Mouse (Mus musculus) heart, embryonic 16.5 days (tissue): ENCODE measurements around the gene Mocs1. TPM values are rescaled to one million over a fixed set of nuclear protein-coding genes. Genes with fewer than 3 reads are reported as not detected.

ENCODE experiments used
- ATAC-seq: fragments of 200-750 bp; cut with Nextera tagmentation; replicated peaks from 2 replicates; pipeline ENCODE4 v1.8.0; 2017; ENCODE audit warnings: moderate number of reproducible peaks; ENCODE audit not compliant: insufficient read depth, low FRiP score; ENCODE audit errors: extremely low read depth
- H3K27ac ChIP-seq: fragments of 300-500 bp; sonication (generic); 2 replicates; pipeline ENCODE4 v1.5.1; 2014; ENCODE audit warnings: mild to moderate bottlenecking, low read length, control low read depth, moderate library complexity
- H3K27me3 ChIP-seq: fragments of 300-500 bp; sonication (generic); 2 replicates; pipeline ENCODE4 v1.6.1; 2014; ENCODE audit warnings: low read length, mixed read lengths; ENCODE audit not compliant: control insufficient read depth, insufficient read depth
- H3K36me3 ChIP-seq: fragments of 300-500 bp; sonication (generic); 2 replicates; pipeline ENCODE4 v1.6.1; 2014; ENCODE audit not compliant: control insufficient read depth, insufficient read depth
- H3K4me1 ChIP-seq: fragments of 300-500 bp; sonication (generic); 2 replicates; pipeline ENCODE4 v1.6.1; 2014; ENCODE audit warnings: low read length, mixed read lengths; ENCODE audit not compliant: control insufficient read depth, insufficient read depth
- H3K4me2 ChIP-seq: fragments of 300-500 bp; sonication (generic); 2 replicates; pipeline ENCODE4 v1.6.1; 2014; ENCODE audit warnings: low read depth, mild to moderate bottlenecking, control low read depth, low read length
- H3K4me3 ChIP-seq: fragments of 300-500 bp; sonication (generic); 2 replicates; pipeline ENCODE4 v1.5.1; 2014; ENCODE audit warnings: mild to moderate bottlenecking, control low read depth, low read length
- H3K9ac ChIP-seq: fragments of 300-500 bp; sonication (generic); 2 replicates; pipeline ENCODE4 v1.6.1; 2014; ENCODE audit warnings: low read length, control low read depth
- H3K9me3 ChIP-seq: fragments of 300-500 bp; sonication (generic); replicated peaks from 2 replicates; pipeline ENCODE4 v1.6.1; 2016; ENCODE audit warnings: low read length; ENCODE audit not compliant: control insufficient read depth
- WGBS: fragments of 180-500 bp; shearing (Covaris S2); extraction: QIAGEN DNeasy Blood & Tissue Kit; methylation state at CpG from one replicate; pipeline ENCODE4 v1.1.7; 2014; 5-methylcytosine and 5-hydroxymethylcytosine counted together
- polyA plus RNA-seq: library from polyadenylated mRNA; unstranded; fragments of >200 nt; fragmentation: Nextera tagmentation; extraction: Ambion mirVana; gene quantifications from 2 replicates; pipeline ENCODE4 v1.2.1, GENCODE M21; 2015

Mocs1 gene
- polyA plus RNA-seq, 1 experiment from 2014 or later, result 6.1 TPM

GRCm38 (mm10) chr17:49428751-49429415, 721 bp downstream of the Mocs1 start:
- Histone ChIP-seq H3K4me2 (peak overlapping the region; percentile 96), H3K4me1 (peaks cover 25% of the 10 kb centered on the region), H3K9ac (peak overlapping the region; percentile 95), H3K27me3 (no peaks in the 10 kb centered on the region), H3K27ac (peak overlapping the region; percentile 76), H3K9me3 (no peaks in the 10 kb centered on the region), H3K36me3 (peaks cover 3% of the 10 kb centered on the region), H3K4me3 (peak overlapping the region; percentile 90)
- 31% methylated on average over 13 of the region's 13 CpGs for WGBS
- ATAC-seq, result no peak

- no peak for ATAC-seq
- H3K4me3 ChIP-seq, result peak overlapping the region; percentile 90
- peaks cover 25% of the 10 kb centered on the region for H3K4me1 ChIP-seq
- peaks cover 11% of the 10 kb centered on the region for H3K36me3 ChIP-seq
- H3K27me3 ChIP-seq, result no peaks in the 10 kb centered on the region
- peak overlapping the region; percentile 96 for H3K4me2 ChIP-seq
- no peaks in the 10 kb centered on the region for H3K9me3 ChIP-seq
- H3K9ac ChIP-seq, result peak overlapping the region; percentile 95
- H3K27ac ChIP-seq, result no peak overlapping the region
- 81% methylated on average over 6 of the region's 6 CpGs for WGBS
Observed at GRCm38 (mm10) chr17:49429471-49430129, 1.4 kb downstream of the Mocs1 start.

DNA sequence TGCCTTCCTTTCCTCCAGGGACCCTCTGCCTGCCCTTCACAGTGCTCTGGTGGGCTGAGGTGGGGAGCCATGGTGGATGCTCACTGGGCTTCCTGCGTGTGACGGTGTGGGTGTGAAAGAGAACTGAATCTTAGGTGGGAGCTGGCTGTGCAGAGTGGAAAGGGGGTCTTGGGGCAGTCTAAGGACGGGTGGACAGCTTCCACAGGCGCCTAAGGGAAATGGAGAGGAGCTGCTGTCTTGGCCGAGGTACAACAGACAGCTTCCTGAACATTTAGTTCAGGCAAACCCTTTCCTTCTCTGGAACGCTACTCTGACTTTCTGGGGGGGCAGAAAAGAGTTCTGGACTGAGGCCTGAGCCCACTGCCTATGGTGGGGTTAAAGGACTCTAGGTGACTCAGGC, 2.0 kb downstream of the Mocs1 start:
- no peak for ATAC-seq
- H3K4me2 ChIP-seq, result peak overlapping the region; percentile 24; the same call in 1 of the 2 replicates
- H3K36me3 ChIP-seq, result peaks cover 16% of the 10 kb centered on the region
- peak overlapping the region; percentile 21; the same call in 1 of the 2 replicates for H3K9ac ChIP-seq
- H3K27ac ChIP-seq, result no peak overlapping the region
- H3K4me3 ChIP-seq, result no peak overlapping the region
- no peaks in the 10 kb centered on the region for H3K27me3 ChIP-seq
- WGBS, result 69% methylated on average over 6 of the region's 6 CpGs
- peaks cover 25% of the 10 kb centered on the region for H3K4me1 ChIP-seq
- no peaks in the 10 kb centered on the region for H3K9me3 ChIP-seq

DNA sequence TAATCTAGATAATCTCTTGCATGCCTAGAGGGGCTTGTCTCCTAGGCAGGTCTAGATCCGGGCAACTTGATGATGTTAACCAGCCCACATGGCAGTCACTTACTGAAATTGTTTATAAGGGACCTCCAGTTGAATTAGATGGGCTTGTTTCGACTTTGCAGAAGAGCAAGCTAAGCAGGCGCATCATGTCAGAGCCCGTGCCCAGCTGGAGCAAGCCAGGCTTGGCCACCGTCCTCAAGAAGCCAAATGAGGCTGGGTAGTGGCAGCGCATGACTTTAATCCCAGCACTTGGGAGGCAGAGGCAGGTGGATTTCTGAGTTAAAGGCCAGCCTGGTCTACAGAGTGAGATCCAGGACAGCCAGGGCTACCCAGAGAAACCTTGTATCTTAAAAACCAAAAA, 3.0 kb downstream of the Mocs1 start:
- Histone ChIP-seq H3K36me3 (peaks cover 26% of the 10 kb centered on the region), H3K9me3 (0 out of 2 replicates have a peak, but pooled peaks cover 3% of the 10 kb centered on the region), H3K27me3 (no peaks in the 10 kb centered on the region), H3K4me1 (peaks cover 25% of the 10 kb centered on the region), H3K4me3 (no peak overlapping the region), H3K4me2 (no peak overlapping the region), H3K27ac (no peak overlapping the region), H3K9ac (no peak overlapping the region)
- WGBS, result 87% methylated on average over 6 of the region's 6 CpGs
- no peak for ATAC-seq

- H3K27me3 ChIP-seq, result no peaks in the 10 kb centered on the region
- 57% methylated on average over 4 of the region's 4 CpGs for WGBS
- H3K4me3 ChIP-seq, result no peak overlapping the region
Observed at GRCm38 (mm10) chr17:49432071-49432711, 4.0 kb downstream of the Mocs1 start.

GRCm38 (mm10) chr17:49433071-49433470, 4.9 kb downstream of the Mocs1 start:
- 0 out of 2 replicates have a peak, but pooled peaks cover 3% of the 10 kb centered on the region for H3K9me3 ChIP-seq
- no peak for ATAC-seq
- 95% methylated on average over 6 of the region's 6 CpGs for WGBS

More at GRCm38 (mm10) chr17:49432071-49432711, 4.0 kb downstream of the Mocs1 start:
- 0 out of 2 replicates have a peak, but pooled peaks cover 3% of the 10 kb centered on the region for H3K9me3 ChIP-seq
- H3K27ac ChIP-seq, result peak overlapping the region; percentile 30; the same call in 1 of the 2 replicates
- ATAC-seq, result peak; percentile 7; the same call in 1 of the 2 replicates
- H3K36me3 ChIP-seq, result peaks cover 30% of the 10 kb centered on the region
- peaks cover 25% of the 10 kb centered on the region for H3K4me1 ChIP-seq
- no peak overlapping the region for H3K9ac ChIP-seq
- no peak overlapping the region for H3K4me2 ChIP-seq

DNA sequence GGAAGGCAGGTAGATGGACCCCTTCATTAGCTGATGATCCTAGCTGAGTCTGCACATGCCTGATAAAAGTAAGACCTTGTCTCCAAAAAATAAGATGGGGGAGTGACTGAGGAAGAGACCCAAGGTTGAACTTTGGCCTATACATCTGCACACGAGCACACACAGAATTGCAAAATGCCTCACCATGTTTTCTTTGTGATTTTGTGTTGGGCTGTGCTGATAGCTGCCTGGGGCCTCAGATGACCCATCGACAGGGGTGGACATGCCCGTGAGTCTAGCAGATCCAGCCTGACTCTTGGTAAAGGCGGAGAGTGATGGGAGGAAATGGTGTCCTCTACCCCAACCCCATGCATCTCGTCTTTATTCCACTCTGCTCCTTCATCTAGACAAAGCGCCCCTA, 6.1 kb downstream of the Mocs1 start:
- Histone ChIP-seq H3K4me3 (no peak overlapping the region), H3K27ac (no peak overlapping the region), H3K27me3 (no peaks in the 10 kb centered on the region), H3K9ac (no peak overlapping the region), H3K4me1 (peaks cover 21% of the 10 kb centered on the region), H3K4me2 (no peak overlapping the region), H3K36me3 (peaks cover 35% of the 10 kb centered on the region), H3K9me3 (0 out of 2 replicates have a peak, but pooled peaks cover 3% of the 10 kb centered on the region)
- ATAC-seq, result no peak
- WGBS, result 62% methylated on average over 6 of the region's 6 CpGs

More at GRCm38 (mm10) chr17:49433071-49433470, 4.9 kb downstream of the Mocs1 start:
- Histone ChIP-seq H3K4me1 (peaks cover 21% of the 10 kb centered on the region), H3K4me3 (no peak overlapping the region), H3K36me3 (peaks cover 31% of the 10 kb centered on the region), H3K4me2 (no peak overlapping the region), H3K27me3 (no peaks in the 10 kb centered on the region), H3K27ac (no peak overlapping the region), H3K9ac (no peak overlapping the region)

DNA sequence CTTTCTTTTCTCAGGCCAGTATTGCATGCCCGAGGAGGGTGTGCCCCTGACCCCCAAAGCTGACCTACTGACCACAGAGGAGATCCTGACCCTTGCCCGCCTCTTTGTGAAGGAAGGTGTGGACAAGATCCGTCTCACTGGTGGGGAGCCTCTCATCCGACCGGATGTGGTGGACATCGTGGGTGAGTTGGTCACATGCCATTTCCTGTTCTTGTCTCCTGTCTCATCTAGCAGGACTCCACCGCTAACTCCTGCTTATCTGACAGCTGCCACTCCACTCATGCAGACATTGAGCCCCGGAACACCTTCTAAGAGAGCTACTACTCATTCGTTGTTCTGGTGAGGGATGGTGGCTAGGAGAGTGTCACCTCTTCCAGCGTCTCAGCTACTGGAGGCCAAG, 6.9 kb downstream of the Mocs1 start:
- H3K36me3 ChIP-seq, result peaks cover 38% of the 10 kb centered on the region
- H3K27ac ChIP-seq, result no peak overlapping the region
- 0 out of 2 replicates have a peak, but pooled peaks cover 3% of the 10 kb centered on the region for H3K9me3 ChIP-seq
- H3K9ac ChIP-seq, result no peak overlapping the region
- peaks cover 15% of the 10 kb centered on the region; the same call in 1 of the 2 replicates for H3K4me1 ChIP-seq
- no peak for ATAC-seq
- H3K4me2 ChIP-seq, result no peak overlapping the region
- 85% methylated on average over 10 of the region's 10 CpGs for WGBS
- no peak overlapping the region for H3K4me3 ChIP-seq
- H3K27me3 ChIP-seq, result no peaks in the 10 kb centered on the region
